Mouse (Mus musculus) lung, postnatal 0 days (tissue): ENCODE measurements around the gene Olfr71.

ENCODE experiments used
- CTCF ChIP-seq: IDR thresholded peaks from 2 replicates; pipeline ENCODE4 v1.5.1; 2016; ENCODE audit warnings: antibody characterized with exemption, mild to moderate bottlenecking
- EP300 ChIP-seq: IDR thresholded peaks from 2 replicates; pipeline ENCODE4 v1.6.1; 2016; ENCODE audit warnings: antibody characterized with exemption, mild to moderate bottlenecking, control low read depth

DNA sequence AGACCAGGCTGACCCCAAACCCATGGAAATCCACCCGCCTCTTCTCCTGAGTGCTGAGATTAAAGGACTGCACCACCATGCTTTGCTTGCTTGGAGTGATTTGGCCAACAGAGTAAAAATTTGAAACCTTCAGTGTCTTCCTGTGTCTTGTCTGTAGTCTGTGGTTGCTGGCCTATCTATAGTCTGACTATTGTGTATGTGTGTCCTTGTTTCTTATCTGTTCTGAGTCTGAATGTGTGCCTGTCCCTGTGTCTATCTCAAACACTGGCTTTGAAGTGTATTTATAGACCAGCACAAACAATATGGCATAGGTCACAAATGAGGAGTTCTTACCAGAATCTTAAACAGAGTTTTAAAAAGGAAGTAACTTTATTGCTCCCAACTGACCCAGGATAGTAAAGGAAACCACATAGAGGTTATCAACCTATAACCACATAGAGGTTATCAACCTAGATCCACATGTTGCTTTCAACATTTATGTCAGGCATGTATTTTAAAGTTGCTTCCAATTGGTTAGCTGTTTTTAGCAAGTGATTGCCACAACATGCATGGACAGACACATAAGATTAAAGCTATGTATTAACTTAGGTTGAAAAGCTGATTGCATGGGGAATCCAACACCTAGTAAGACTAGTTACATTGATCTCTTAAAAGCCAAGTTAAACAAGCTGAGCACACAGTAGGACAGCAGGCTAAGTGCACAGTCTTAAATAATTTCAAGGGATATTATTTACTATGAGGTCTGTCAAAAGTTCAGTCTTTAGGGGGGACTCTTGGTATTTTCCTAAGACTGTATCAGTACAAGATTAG lies 15.4 kb downstream of the Olfr71 start:
- TF ChIP-seq CTCF (no peak), EP300 (0 out of 2 replicates have a peak, but pooled peaks have one; percentile 11)
